Mouse (Mus musculus): ENCODE results near the gene Creb1.
"Not testable (repeated sequence)": the region's sequence is repeated elsewhere in the genome, so short reads cannot be mapped to it uniquely, and the experiment has no call there.

Creb1 gene

GRCm38 (mm10) chr1:64617715-64617984 lies 85.2 kb downstream of the Creb1 start:
- peak; percentile 60 to 83 for DNase-seq (ENCODE audit: low spot score in 2 of 2)

GRCm38 (mm10) chr1:64618226-64618625 lies 85.8 kb downstream of the Creb1 start:
- DNase-seq (ENCODE audit: low spot score in 2 of 2), result no peak

GRCm38 (mm10) chr1:64621116-64621515 lies 88.7 kb downstream of the Creb1 start:
- DNase-seq (ENCODE audit: low spot score in 2 of 2), result no peak

- DNase-seq (ENCODE audit: low spot score in 2 of 2), result peak in 1 of 2 experiments; percentile 33
Observed at GRCm38 (mm10) chr1:64623558-64624435, 91.4 kb downstream of the Creb1 start.

- no peak for DNase-seq (ENCODE audit: low spot score in 2 of 2)
Observed at GRCm38 (mm10) chr1:64625214-64625613, 92.8 kb downstream of the Creb1 start.

GRCm38 (mm10) chr1:64631526-64631925 lies 99.1 kb downstream of the Creb1 start:
- DNase-seq (ENCODE audit: low spot score in 2 of 2), result no peak

- peak; percentile 51 to 66 for DNase-seq (ENCODE audit: low spot score in 2 of 2)
Observed at GRCm38 (mm10) chr1:64633237-64633636, 100.8 kb downstream of the Creb1 start.

- DNase-seq (ENCODE audit: low spot score in 2 of 2), result no peak
Observed at GRCm38 (mm10) chr1:64635624-64636023, 103.2 kb downstream of the Creb1 start.

- no peak for DNase-seq (ENCODE audit: low spot score in 2 of 2)
Observed at GRCm38 (mm10) chr1:64639279-64639678, 106.8 kb downstream of the Creb1 start.

- DNase-seq (ENCODE audit: low spot score in 2 of 2), result no peak
Observed at GRCm38 (mm10) chr1:64641069-64641468, 108.6 kb downstream of the Creb1 start.

- not testable (repeated sequence) for DNase-seq (ENCODE audit: low spot score in 2 of 2)
Observed at GRCm38 (mm10) chr1:64642541-64642940, 110.1 kb downstream of the Creb1 start.

GRCm38 (mm10) chr1:64644513-64644912 lies 112.1 kb downstream of the Creb1 start:
- no peak for DNase-seq (ENCODE audit: low spot score in 2 of 2)

- DNase-seq (ENCODE audit: low spot score in 2 of 2), result no peak
Observed at GRCm38 (mm10) chr1:64649362-64650124, 117.1 kb downstream of the Creb1 start.

- DNase-seq (ENCODE audit: low spot score in 2 of 2), result no peak
Observed at GRCm38 (mm10) chr1:64653701-64654100, 121.3 kb downstream of the Creb1 start.
